Mouse (Mus musculus) cerebellum, adult 2 months (tissue): ENCODE results near the gene Phlda2.

Experiments
- CTCF ChIP-seq: fragments of 200-500 bp; IDR thresholded peaks from 2 replicates; pipeline ENCODE4 v1.5.1; 2011; ENCODE audit warnings: low read depth, mild to moderate bottlenecking, control low read depth, low read length, moderate library complexity, borderline replicate concordance; ENCODE audit not compliant: insufficient read depth
- POLR2A ChIP-seq: fragments of 200-500 bp; IDR thresholded peaks from 2 replicates; pipeline ENCODE4 v1.6.1; 2011; ENCODE audit warnings: low read length, control low read depth, borderline replicate concordance; ENCODE audit not compliant: insufficient read depth

DNA sequence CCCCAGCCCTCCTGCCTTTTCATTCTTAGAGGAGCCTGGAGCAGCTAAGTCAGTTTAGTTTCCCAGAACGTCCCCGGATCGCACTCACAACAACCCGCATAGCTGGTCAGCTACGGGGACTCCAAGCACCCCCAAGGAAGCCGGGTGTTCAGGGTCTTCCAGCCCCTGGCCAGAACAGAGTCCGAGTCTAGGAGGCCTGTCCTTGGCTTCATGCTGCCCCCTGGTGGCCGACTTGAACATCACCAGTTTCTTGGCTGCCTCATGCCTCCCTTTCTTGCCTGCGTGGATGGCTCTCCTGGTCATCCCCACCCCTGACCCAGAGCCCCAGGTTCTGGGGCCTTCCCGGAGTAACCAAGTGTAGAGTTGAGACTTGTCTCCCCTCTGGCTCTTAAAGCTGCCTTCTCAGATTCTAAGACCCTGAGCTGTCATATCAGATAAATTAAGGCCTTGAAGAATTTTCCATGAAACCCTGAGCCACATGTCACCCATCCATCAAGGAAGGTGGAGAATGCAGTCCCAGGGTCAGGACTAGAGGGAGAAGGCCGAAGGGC, 39.0 kb downstream of the Phlda2 start:
- TF ChIP-seq CTCF (peak; percentile 88), POLR2A (no peak)
